16 mouse cellular contexts compared by ENCODE assay signal in genomic region chr10:58378380-58378779, GRCm38 (mm10). TPM values are rescaled to one million over a fixed set of nuclear protein-coding genes. Genes with fewer than 3 reads are reported as not detected.
DNase-seq lines count a peak whose midpoint lies in the region; ATAC-seq and TF ChIP-seq lines count a peak whose summit lies in the region.
"Had no signal": no experiment of that assay in that cellular context is flagged by ENCODE, and none has a peak within 500 bp of the region (broad histone marks: within the 10 kb centered on the region; RNA-seq: fewer than 3 reads in every experiment).

No protein-coding gene starts in this region.

- peaks cover 16% of the 10 kb centered on the region for H3K4me1 ChIP-seq in limb, embryonic 10.5 days

- intact Hi-C loops in gastrocnemius, adult 2 months (cut with DNase I) = no loop called here

- peaks cover 93% of the 10 kb centered on the region for H3K79me2 ChIP-seq in myocyte (ENCODE audit: control insufficient read depth, insufficient read depth)

- H3K27me3 ChIP-seq in myocyte (ENCODE audit: control insufficient read depth, insufficient read depth, insufficient read length) = no peaks in the 10 kb centered on the region
- H3K27me3 ChIP-seq in limb, embryonic 10.5 days (ENCODE audit: low read depth, poor library complexity, severe bottlenecking) = no peaks in the 10 kb centered on the region
- H3K27me3 ChIP-seq: CH12.LX; embryonic facial prominence, embryonic 15.5 days; forebrain, embryonic 12.5 days; hindbrain, embryonic 12.5 days had no signal

- no peaks in the 10 kb centered on the region for H3K9me3 ChIP-seq in limb, embryonic 10.5 days (replicated peaks)
- H3K9me3 ChIP-seq: embryonic facial prominence, embryonic 15.5 days; forebrain, embryonic 12.5 days; hindbrain, embryonic 12.5 days had no signal

- ATAC-seq in CD4-positive, CD25-positive, alpha-beta regulatory T cell, adult 4 months = no peak
- ATAC-seq: hindbrain, embryonic 16.5 days had no signal

- no peak for TF ChIP-seq POLR2A in myocyte (IDR thresholded peaks at IDR 0.05; ENCODE audit: insufficient read length, low read depth)

- H3K4me2 ChIP-seq in myocyte (ENCODE audit: low read depth) = peak overlapping the region; percentile 37
- H3K4me2 ChIP-seq: embryonic facial prominence, embryonic 15.5 days; forebrain, embryonic 12.5 days; heart, embryonic 11.5 days; hindbrain, embryonic 12.5 days had no signal

- DNase-seq in gastrocnemius, adult 2 months = no peak
- DNase-seq in gastrocnemius, adult 18-20 months (ENCODE audit: low spot score) = no peak
- DNase-seq in layer of hippocampus, adult 2 months (ENCODE audit: low spot score in 2 of 2) = no peak
- DNase-seq in layer of hippocampus, postnatal 25 days (ENCODE audit: extremely low spot score in 1 of 2, low spot score in 1 of 2) = no peak
- DNase-seq in 3T3-L1 (ENCODE audit: low read depth, low spot score) = peak; percentile 25
- no peak for DNase-seq in limb, embryonic 10.5 days (ENCODE audit: low spot score)
- DNase-seq: cerebellum, adult 8-10 months; gastrocnemius, postnatal 25 days had no signal

- no peak for TF ChIP-seq CTCF in gastrocnemius, adult 2 months (IDR thresholded peaks at IDR 0.05)
- TF ChIP-seq CTCF in layer of hippocampus, adult 2 months (conservative IDR thresholded peaks at IDR 0.05) = no peak

- H3K4me3 ChIP-seq in gastrocnemius, adult 2 months = no peak overlapping the region
- H3K4me3 ChIP-seq in layer of hippocampus, adult 2 months = no peak overlapping the region
- H3K4me3 ChIP-seq in myocyte = no peak overlapping the region
- H3K4me3 ChIP-seq in limb, embryonic 10.5 days = no peak overlapping the region
- H3K4me3 ChIP-seq: embryonic facial prominence, embryonic 15.5 days; forebrain, embryonic 12.5 days; hindbrain, embryonic 12.5 days had no signal

- no peaks in the 10 kb centered on the region for H3K36me3 ChIP-seq in myocyte (ENCODE audit: control insufficient read depth, insufficient read depth)
- H3K36me3 ChIP-seq in limb, embryonic 10.5 days = no peaks in the 10 kb centered on the region
- H3K36me3 ChIP-seq: embryonic facial prominence, embryonic 15.5 days; forebrain, embryonic 12.5 days; hindbrain, embryonic 12.5 days had no signal

- H3ac ChIP-seq in myocyte (ENCODE audit: control insufficient read depth, insufficient read length) = no peak overlapping the region

- 70% methylated on average over 1 of the region's 1 CpGs for WGBS in limb, embryonic 10.5 days

- H3K27ac ChIP-seq in gastrocnemius, adult 2 months = peak overlapping the region; percentile 4; the same call in 1 of the 2 replicates
- 0 out of 2 replicates have a peak overlapping the region, but pooled peaks have one; percentile 4 for H3K27ac ChIP-seq in layer of hippocampus, adult 2 months
- no peak overlapping the region for H3K27ac ChIP-seq in limb, embryonic 10.5 days
- H3K27ac ChIP-seq: embryonic facial prominence, embryonic 15.5 days; forebrain, embryonic 12.5 days; hindbrain, embryonic 12.5 days had no signal

TF ChIP-seq in myocyte, 11 proteins besides CTCF, POLR2A, EP300 and RAD21:
- TF ChIP-seq USF1 (IDR thresholded peaks at IDR 0.05; ENCODE audit: low read depth) (no peak), CEBPB (IDR thresholded peaks at IDR 0.05; ENCODE audit: insufficient read depth, poor library complexity, severe bottlenecking) (peak; percentile 80), MYOD1 (IDR thresholded peaks at IDR 0.05; ENCODE audit: control insufficient read depth in 1 of 3, insufficient read length in 2 of 3, low read depth in 2 of 3) (no peak)

RNA-seq across cellular contexts. Expression of gene Lims1, which starts 55.1 kb away (rescaled TPM):
- 10 to 100 TPM; 36.1 to 54.7 TPM for total RNA-seq in gastrocnemius, adult 2 months (2021)
- total RNA-seq in gastrocnemius, adult 18-20 months (2021) = 10 to 100 TPM; 38.1 to 55.4 TPM
- 10 to 100 TPM; 20.7 to 22.6 TPM for total RNA-seq in layer of hippocampus, adult 2 months (2021)
- 10 to 100 TPM; 24.5 to 25.0 TPM for total RNA-seq in layer of hippocampus, postnatal 25 days (2021)
- 23.0 TPM for polyA plus RNA-seq in myocyte (2012; fragmentation: generic; extraction: Trizol)
- 93.6 and 105 TPM in 2 replicates for polyA plus RNA-seq in limb, embryonic 10.5 days (2016; fragmentation: Nextera tagmentation; extraction: Ambion mirVana)
- 10 to 100 TPM; 84.8 to 96.8 TPM for polyA plus RNA-seq in CD4-positive, CD25-positive, alpha-beta regulatory T cell, adult 4 months (2017; shearing (Covaris generic))
